Mouse (Mus musculus) CH12.LX (cell line): ENCODE data around the gene Syne1.

Experiments used
- CHD2 ChIP-seq: IDR thresholded peaks from 2 replicates; pipeline ENCODE4 v1.6.1; 2011; ENCODE audit warnings: low read length, improper control_type of control experiment
- CTCF ChIP-seq, 2 experiments: IDR thresholded peaks in 1 of 2; conservative IDR thresholded peaks in 1 of 2; 2 replicates each; pipeline ENCODE4 v1.5.1; 2011 to 2012; ENCODE audit warnings: low read depth in 2 of 2, low read length in 2 of 2, improper control_type of control experiment in 1 of 2, inconsistent platforms in 1 of 2, mild to moderate bottlenecking in 1 of 2, moderate library complexity in 1 of 2
- E2F4 ChIP-seq: IDR thresholded peaks from 2 replicates; pipeline ENCODE4 v1.6.1; 2011; ENCODE audit warnings: low read depth, low read length, improper control_type of control experiment; ENCODE audit not compliant: insufficient replicate concordance
- HCFC1 ChIP-seq: IDR thresholded peaks from 2 replicates; pipeline ENCODE4 v1.6.1; 2012; ENCODE audit warnings: low read depth, mild to moderate bottlenecking, inconsistent platforms, low read length, improper control_type of control experiment
- RAD21 ChIP-seq: IDR thresholded peaks from 2 replicates; pipeline ENCODE4 v1.6.1; 2011; ENCODE audit warnings: low read depth, mild to moderate bottlenecking, low read length, improper control_type of control experiment, moderate library complexity

DNA sequence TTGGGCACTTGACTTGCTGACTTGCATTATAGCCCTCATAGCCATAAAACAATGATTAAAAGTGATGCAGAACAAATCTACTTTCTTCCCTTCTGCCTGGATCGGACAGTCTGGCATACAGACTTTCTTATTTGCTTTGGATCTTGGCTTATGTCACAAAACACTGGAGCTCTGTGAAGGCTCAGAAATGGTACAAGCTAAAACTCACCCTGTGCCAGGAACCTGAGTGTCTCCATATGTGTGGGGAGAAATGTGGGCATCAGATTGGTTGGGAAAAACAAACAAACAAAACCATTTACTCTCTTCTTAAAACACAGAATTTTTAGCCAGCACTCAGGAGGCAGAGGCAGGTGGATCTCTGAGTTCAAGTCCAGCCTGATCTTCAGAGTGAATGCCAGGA lies 30.6 kb downstream of the Syne1 start:
- TF ChIP-seq CTCF (conservative IDR thresholded peaks at IDR 0.05 in 1 of 2, IDR thresholded peaks at IDR 0.05 in 1 of 2; ENCODE audit: low read depth in 2 of 2, low read length in 2 of 2) = no peak
- TF ChIP-seq RAD21 = no peak
- TF ChIP-seq E2F4 = no peak
- no peak for TF ChIP-seq CHD2
- TF ChIP-seq HCFC1 = no peak
